Mouse (Mus musculus) liver (tissue): ENCODE measurements at regions not wholly inside any gene's neighbourhood (a gene's known extent, or its start where the extent isn't known, plus 50 kb on each side); places are given as distances from the start of the nearest gene placed in this dataset.
A peak's percentile ranks its signal among the peaks of the same experiment; 100 is the strongest.

Experiments used
- DNase-seq: peaks from one replicate; pipeline ENCODE4 v3.0.0-alpha.2; 2020; ENCODE audit warnings: mixed read lengths

GRCm38 (mm10) chr11:63290618-63291017 lies 161.8 kb downstream of the Pmp22 start:
- DNase-seq = no peak

GRCm38 (mm10) chr11:63293485-63293884 lies 164.7 kb downstream of the Pmp22 start:
- no peak for DNase-seq

GRCm38 (mm10) chr11:63294476-63294875 lies 165.7 kb downstream of the Pmp22 start:
- no peak for DNase-seq

DNA sequence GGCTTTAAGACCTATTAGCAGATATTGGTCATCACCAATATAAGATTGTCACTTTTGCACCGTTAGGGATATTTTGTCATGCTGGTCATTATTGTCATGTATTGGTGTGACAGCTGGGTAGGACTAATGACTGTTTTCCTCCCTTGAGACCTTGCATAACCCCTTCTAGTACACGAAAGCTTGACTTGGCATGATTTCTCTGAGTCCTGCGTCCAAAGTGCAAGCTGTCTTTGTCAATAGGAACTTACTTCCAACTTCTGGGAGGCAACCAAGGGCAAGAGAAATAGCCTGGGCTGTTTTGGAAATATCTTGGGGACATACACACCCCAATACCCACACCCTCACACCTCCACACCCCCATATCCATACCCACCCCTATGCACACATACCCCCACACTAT lies 167.7 kb downstream of the Pmp22 start:
- DNase-seq = no peak

- no peak for DNase-seq
These were observed 171.2 kb downstream of the Pmp22 start for GRCm38 (mm10) chr11:63299712-63300581.

DNA sequence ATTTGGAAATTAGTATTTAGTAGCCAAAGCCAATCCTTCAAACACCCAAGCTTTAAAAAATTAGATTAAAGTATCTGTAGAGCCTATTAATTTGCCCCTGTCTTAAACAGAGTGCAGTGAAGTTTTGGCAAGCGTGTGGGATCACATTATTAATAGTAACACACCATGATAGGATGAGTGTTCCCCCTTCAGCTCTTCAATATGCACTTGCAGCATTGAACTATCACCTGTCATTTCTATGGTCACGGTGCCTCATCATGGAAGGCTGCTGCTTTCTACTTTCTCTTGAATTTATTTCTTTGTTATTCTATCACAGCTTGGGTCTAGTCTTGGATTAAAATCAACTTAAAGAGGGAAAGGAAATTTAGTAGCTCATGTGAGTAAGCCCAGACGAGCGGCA lies 196.4 kb downstream of the Pmp22 start:
- no peak for DNase-seq

GRCm38 (mm10) chr11:63326864-63327263 lies 198.1 kb downstream of the Pmp22 start:
- no peak for DNase-seq

DNA sequence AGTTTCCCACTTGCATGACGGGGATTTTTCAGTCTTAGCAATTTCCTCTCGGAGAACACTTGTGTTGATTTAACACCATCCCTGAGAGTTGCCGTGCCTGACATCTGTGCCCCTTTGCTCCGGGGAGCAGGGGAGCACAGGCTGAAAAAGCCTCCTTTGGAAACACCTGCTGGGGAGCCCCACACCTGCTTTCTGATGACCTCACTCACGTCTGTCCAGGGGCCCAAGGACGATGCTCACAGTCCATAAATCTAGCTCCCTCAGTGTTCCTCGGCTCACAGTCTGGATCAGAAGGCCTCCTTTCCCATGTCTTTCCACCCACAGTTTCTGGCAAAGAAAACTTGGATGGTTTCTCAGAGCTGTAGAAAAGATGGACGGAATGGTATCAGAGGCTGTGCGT lies 208.7 kb downstream of the Pmp22 start:
- no peak for DNase-seq

GRCm38 (mm10) chr11:63338277-63338676 lies 209.5 kb downstream of the Pmp22 start:
- no peak for DNase-seq

GRCm38 (mm10) chr11:63345653-63346052 lies 216.9 kb downstream of the Pmp22 start:
- no peak for DNase-seq

DNA sequence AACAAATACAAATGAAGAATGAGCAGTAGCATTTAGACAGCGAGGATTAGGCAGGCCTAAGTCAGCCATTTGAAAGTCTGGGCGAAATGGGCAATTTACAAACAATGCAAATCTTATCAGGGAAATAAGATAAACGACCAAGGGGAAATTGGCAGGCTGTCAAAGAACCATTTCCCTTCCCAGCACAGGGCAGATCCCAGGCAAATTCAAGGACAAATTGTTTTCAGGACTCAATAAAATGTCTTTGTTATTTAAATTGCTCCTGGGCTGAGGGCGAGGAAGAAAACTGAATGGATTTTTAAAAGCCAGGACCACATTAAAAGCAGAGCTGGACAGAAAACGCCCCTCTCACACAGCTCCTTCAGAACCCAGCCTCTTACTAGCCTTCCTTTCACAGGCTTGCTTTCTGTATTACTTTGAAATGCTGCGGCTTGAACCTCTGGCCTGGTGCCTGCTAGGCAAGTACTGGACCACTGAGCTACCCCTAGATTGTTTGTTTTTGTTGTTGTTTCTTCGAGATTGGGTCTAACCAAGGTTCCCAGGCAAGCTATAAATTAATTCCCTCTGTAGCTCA lies 221.4 kb downstream of the Pmp22 start:
- no peak for DNase-seq

GRCm38 (mm10) chr11:63351999-63352398 lies 223.2 kb downstream of the Pmp22 start:
- no peak for DNase-seq

DNA sequence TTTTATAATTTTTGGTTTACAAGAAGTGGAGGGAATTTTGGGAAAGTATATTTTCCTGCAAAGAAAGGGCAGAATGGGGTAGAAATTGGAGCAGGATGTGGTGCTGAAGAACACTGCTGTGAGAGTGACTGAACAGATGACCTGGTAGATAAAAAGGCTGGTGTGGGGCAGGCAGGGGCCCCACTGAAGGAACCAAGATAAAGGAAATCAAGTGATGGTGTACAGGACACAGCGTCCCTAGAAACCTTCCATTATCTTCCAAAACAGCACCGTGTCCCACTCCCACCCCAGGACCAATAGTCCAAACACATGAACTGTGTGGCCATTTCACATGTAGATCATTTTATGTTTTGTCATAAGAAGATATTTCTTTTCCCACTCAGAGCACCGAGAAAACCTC lies 224.2 kb downstream of the Pmp22 start:
- peak; percentile 40 for DNase-seq

GRCm38 (mm10) chr11:63353671-63354070 lies 224.9 kb downstream of the Pmp22 start:
- no peak for DNase-seq

DNA sequence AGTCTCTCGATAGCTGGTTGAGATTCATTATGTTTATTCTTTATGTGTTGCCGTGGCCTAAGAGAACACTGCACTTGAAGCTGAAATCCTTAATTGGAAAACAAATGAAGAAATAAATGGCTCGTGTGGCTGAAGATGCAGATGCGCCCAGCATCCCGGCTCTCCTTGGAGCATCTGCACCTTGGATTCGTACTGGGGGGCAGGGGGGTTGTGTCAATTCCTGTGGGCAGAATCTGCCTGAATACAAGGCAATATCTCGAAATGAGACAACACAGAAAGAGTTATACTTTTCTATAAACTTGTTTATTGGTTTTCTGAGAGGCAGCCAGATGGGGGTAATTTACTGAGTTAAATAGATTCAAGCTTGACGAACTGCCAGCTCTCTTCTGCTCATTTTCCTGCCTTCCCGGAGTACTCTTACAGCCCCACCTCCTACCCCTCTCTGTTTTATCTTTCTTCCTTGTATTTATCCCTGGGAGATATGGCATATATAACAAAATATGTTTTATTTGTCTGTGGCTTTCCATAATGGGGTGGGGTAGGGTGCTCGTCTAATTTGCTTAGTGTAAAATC lies 229.1 kb downstream of the Pmp22 start:
- DNase-seq = no peak

GRCm38 (mm10) chr11:63367756-63368265 lies 239.0 kb downstream of the Pmp22 start:
- DNase-seq = peak; percentile 14

GRCm38 (mm10) chr11:63369475-63369874 lies 240.7 kb downstream of the Pmp22 start:
- peak; percentile 46 for DNase-seq

GRCm38 (mm10) chr11:63376311-63376710 lies 247.5 kb downstream of the Pmp22 start:
- no peak for DNase-seq

DNA sequence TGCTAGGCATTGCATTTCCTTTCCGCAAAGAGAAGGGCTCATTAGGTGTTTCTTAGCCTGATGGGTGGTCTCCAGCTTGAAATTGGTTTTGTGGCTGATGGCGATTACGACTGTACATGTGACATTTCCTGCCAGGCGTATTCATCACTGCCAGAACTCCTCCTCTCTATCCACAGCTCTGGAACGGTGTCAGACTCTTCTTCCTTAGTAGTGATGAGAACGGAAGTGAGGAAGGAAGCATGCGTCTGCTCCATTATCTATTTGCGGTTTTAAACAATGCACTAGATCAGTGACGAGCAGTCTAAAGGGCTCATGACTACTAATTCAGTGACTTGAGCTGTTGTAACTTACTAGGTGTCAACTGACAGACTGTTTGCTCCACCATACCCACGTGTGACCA lies 248.2 kb downstream of the Pmp22 start:
- DNase-seq = no peak

GRCm38 (mm10) chr11:63388247-63388646 lies 259.5 kb downstream of the Pmp22 start:
- no peak for DNase-seq

- no peak for DNase-seq
These were observed 262.7 kb downstream of the Pmp22 start for GRCm38 (mm10) chr11:63391478-63391877.

DNA sequence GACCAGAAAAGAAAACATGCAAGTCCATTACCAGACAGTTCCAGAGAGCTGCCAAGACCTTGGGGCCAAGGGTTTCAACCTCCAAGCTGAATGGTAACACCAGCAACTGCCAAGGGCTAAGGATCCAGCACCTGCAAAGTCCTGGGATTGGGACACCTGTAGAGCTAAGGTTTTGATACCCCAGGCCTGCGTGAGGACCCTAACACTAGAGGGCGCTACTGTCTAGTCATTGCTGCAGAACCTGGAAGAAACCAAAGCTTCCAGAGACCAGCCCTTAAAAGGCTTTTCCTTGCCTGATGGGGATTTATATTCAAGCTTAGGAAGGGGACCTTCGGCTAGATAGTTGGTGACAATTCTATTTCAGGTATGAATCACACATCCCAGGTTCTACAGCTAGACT lies 263.6 kb downstream of the Pmp22 start:
- peak; percentile 29 for DNase-seq

- DNase-seq = no peak
These were observed 265.4 kb downstream of the Pmp22 start for GRCm38 (mm10) chr11:63394201-63394600.

GRCm38 (mm10) chr11:63396386-63396785 lies 267.6 kb downstream of the Pmp22 start:
- DNase-seq = no peak
